Mouse (Mus musculus) G1E (cell line): ENCODE data around the gene Kank2. TPM values are rescaled to one million over a fixed set of nuclear protein-coding genes. Genes with fewer than 3 reads are reported as not detected.

Experiments
- ATAC-seq: 2 replicates; pipeline ENCODE4 v1.8.0; 2016; ENCODE audit warnings: mild to moderate bottlenecking; ENCODE audit not compliant: insufficient number of reproducible peaks, poor library complexity, low FRiP score, severe bottlenecking; ENCODE audit errors: extremely low read depth
- DNase-seq: peaks from one replicate; pipeline ENCODE4 v3.0.0; 2012; ENCODE audit warnings: low spot score
- H3K27me3 ChIP-seq: 2 replicates; pipeline ENCODE4 v1.6.1; 2012; ENCODE audit warnings: mild to moderate bottlenecking, low read length, inconsistent platforms; ENCODE audit not compliant: insufficient read depth
- H3K36me3 ChIP-seq: replicated peaks from 2 replicates; pipeline ENCODE3; 2012; ENCODE audit warnings: mild to moderate bottlenecking, inconsistent platforms
- H3K4me1 ChIP-seq: 2 replicates; pipeline ENCODE4 v1.6.1; 2012; ENCODE audit warnings: low read depth, low read length, inconsistent platforms, mixed read lengths; ENCODE audit not compliant: insufficient read depth
- H3K4me3 ChIP-seq: 2 replicates; pipeline ENCODE4 v1.5.1; 2012; ENCODE audit warnings: low read depth, mild to moderate bottlenecking, inconsistent platforms, low read length, moderate library complexity, mixed read lengths
- H3K9me3 ChIP-seq: replicated peaks from 2 replicates; pipeline ENCODE4 v1.6.1; 2012; ENCODE audit warnings: inconsistent platforms
- CTCF ChIP-seq: IDR thresholded peaks from 2 replicates; pipeline ENCODE4 v1.5.1; 2012; ENCODE audit warnings: low read depth, low read length, inconsistent platforms, mixed read lengths
- GATA1 ChIP-seq: IDR thresholded peaks from 2 replicates; pipeline ENCODE4 v1.6.1; 2012; ENCODE audit warnings: borderline replicate concordance, low read length, inconsistent platforms, mixed read lengths
- GATA2 ChIP-seq: IDR thresholded peaks from 2 replicates; pipeline ENCODE4 v1.6.1; 2012; ENCODE audit warnings: low read depth, low read length, inconsistent platforms, borderline replicate concordance
- POLR2AphosphoS5 ChIP-seq: IDR thresholded peaks from 2 replicates; pipeline ENCODE4 v1.6.1; 2012; ENCODE audit warnings: low read depth, low read length, inconsistent platforms; ENCODE audit not compliant: insufficient replicate concordance
- TAL1 ChIP-seq: conservative IDR thresholded peaks from 2 replicates; pipeline ENCODE4 v1.6.1; 2012; ENCODE audit warnings: low read depth, low read length, inconsistent platforms, mixed read lengths
- polyA plus RNA-seq: library from polyadenylated mRNA; stranded (reverse); fragments of >175 nt; gene quantifications from 2 replicates; pipeline ENCODE4 v1.2.3, GENCODE M21; 2012
- total RNA-seq, 2 experiments: library from RNA; stranded (forward) in 1 of 2; stranded (reverse) in 1 of 2; fragments of 200-1000 nt in 1 of 2; fragments of >200 nt in 1 of 2; fragmentation: Nextera tagmentation in 1 of 2; gene quantifications; 2 replicates each; pipeline ENCODE4 v1.2.3; 2014 to 2017

Kank2 gene
- total and polyA plus RNA-seq, 3 experiments: under 0.01 TPM; not detected in 2

- Histone ChIP-seq H3K9me3 (no peaks in the 10 kb centered on the region), H3K4me3 (peak overlapping the region; percentile 89), H3K36me3 (peaks cover 53% of the 10 kb centered on the region), H3K4me1 (peaks cover 52% of the 10 kb centered on the region), H3K27me3 (no peaks in the 10 kb centered on the region)
- TF ChIP-seq CTCF: no peak
- TF ChIP-seq GATA1: no peak
- TF ChIP-seq POLR2AphosphoS5: no peak
- TF ChIP-seq GATA2: no peak
- TF ChIP-seq TAL1: no peak
- ATAC-seq (no peak), DNase-seq (no peak)
Observed at GRCm38 (mm10) chr9:21758576-21759529, 39.7 kb downstream of the Kank2 start.

GRCm38 (mm10) chr9:21754516-21755321 lies 43.8 kb downstream of the Kank2 start:
- Histone ChIP-seq H3K9me3 (no peaks in the 10 kb centered on the region), H3K36me3 (peaks cover 88% of the 10 kb centered on the region), H3K27me3 (no peaks in the 10 kb centered on the region), H3K4me3 (no peak overlapping the region), H3K4me1 (peaks cover 53% of the 10 kb centered on the region)
- DNase-seq: no peak
- no peak for ATAC-seq
- TF ChIP-seq GATA2: no peak
- TF ChIP-seq GATA1: no peak
- no peak for TF ChIP-seq CTCF
- TF ChIP-seq POLR2AphosphoS5: no peak
- no peak for TF ChIP-seq TAL1

GRCm38 (mm10) chr9:21754003-21754402 lies 44.5 kb downstream of the Kank2 start:
- H3K4me1 ChIP-seq: peaks cover 49% of the 10 kb centered on the region
- H3K9me3 ChIP-seq: no peaks in the 10 kb centered on the region
- peaks cover 92% of the 10 kb centered on the region for H3K36me3 ChIP-seq
- no peaks in the 10 kb centered on the region for H3K27me3 ChIP-seq
- no peak for TF ChIP-seq GATA2
- TF ChIP-seq CTCF: no peak
- TF ChIP-seq POLR2AphosphoS5: no peak
- TF ChIP-seq TAL1: no peak
- TF ChIP-seq GATA1: no peak
- no peak overlapping the region for H3K4me3 ChIP-seq
- ATAC-seq (no peak), DNase-seq (no peak)

- peaks cover 44% of the 10 kb centered on the region for H3K4me1 ChIP-seq
- H3K4me3 ChIP-seq: no peak overlapping the region
- peaks cover 92% of the 10 kb centered on the region for H3K36me3 ChIP-seq
- no peak for TF ChIP-seq CTCF
- TF ChIP-seq POLR2AphosphoS5: no peak
- TF ChIP-seq GATA1: no peak
- TF ChIP-seq GATA2: no peak
- no peak for TF ChIP-seq TAL1
- DNase-seq (no peak), ATAC-seq (no peak)
- H3K9me3 ChIP-seq: no peaks in the 10 kb centered on the region
- H3K27me3 ChIP-seq: no peaks in the 10 kb centered on the region
Observed at GRCm38 (mm10) chr9:21752252-21752792, 46.2 kb downstream of the Kank2 start.

- H3K4me3 ChIP-seq: no peak overlapping the region
- H3K4me1 ChIP-seq: peaks cover 43% of the 10 kb centered on the region
- peaks cover 92% of the 10 kb centered on the region for H3K36me3 ChIP-seq
- H3K9me3 ChIP-seq: no peaks in the 10 kb centered on the region
- TF ChIP-seq POLR2AphosphoS5 (0 out of 2 replicates have a peak, but pooled peaks have one; percentile 33), TAL1 (no peak)
- no peaks in the 10 kb centered on the region for H3K27me3 ChIP-seq
- ATAC-seq (no peak; the same call in 1 of the 2 replicates), DNase-seq (no peak)
Observed at GRCm38 (mm10) chr9:21751347-21751746, 47.2 kb downstream of the Kank2 start.

GRCm38 (mm10) chr9:21750370-21750769 lies 48.2 kb downstream of the Kank2 start:
- H3K27me3 ChIP-seq: no peaks in the 10 kb centered on the region
- TF ChIP-seq POLR2AphosphoS5 (no peak), CTCF (no peak), GATA2 (no peak), GATA1 (no peak), TAL1 (no peak)
- DNase-seq (no peak), ATAC-seq (no peak)
- peaks cover 50% of the 10 kb centered on the region for H3K4me1 ChIP-seq
- peaks cover 93% of the 10 kb centered on the region for H3K36me3 ChIP-seq
- H3K4me3 ChIP-seq: no peak overlapping the region
- no peaks in the 10 kb centered on the region for H3K9me3 ChIP-seq
